Mouse (Mus musculus) stomach, postnatal 0 days (tissue): ENCODE measurements around the gene Col6a5.
A peak's percentile ranks its signal among the peaks of the same experiment; 100 is the strongest.

Experiments
- CTCF ChIP-seq: IDR thresholded peaks from 2 replicates; pipeline ENCODE4 v1.5.1; 2016; ENCODE audit warnings: antibody characterized with exemption, low read depth, mild to moderate bottlenecking, moderate library complexity
- EP300 ChIP-seq: optimal IDR thresholded peaks from 2 replicates; pipeline ENCODE3; 2016; ENCODE audit warnings: antibody characterized with exemption

GRCm38 (mm10) chr9:105988096-105988495 lies 27.7 kb upstream of the Col6a5 start:
- TF ChIP-seq CTCF (peak; percentile 77), EP300 (no peak)
